Mouse (Mus musculus): ENCODE measurements around the gene Rnf207.

DNA sequence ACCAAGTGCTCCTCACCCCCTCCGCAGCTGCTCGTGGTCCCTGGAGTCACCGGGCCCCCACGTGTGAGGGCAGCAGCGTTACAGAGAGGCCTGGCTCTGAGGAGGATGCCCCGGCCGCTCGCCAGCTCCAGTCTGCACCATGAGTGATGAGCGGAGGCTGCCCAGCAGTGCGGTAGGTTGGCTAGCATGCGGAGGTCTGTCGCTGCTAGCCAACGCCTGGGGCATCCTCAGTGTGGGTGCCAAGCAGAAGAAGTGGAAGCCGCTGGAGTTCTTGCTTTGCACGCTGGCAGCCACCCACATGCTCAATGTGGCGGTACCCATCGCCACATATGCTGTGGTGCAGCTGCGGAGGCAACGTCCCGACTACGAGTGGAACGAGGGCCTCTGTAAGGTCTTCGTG is 39.8 kb downstream of the Rnf207 start:
- TF ChIP-seq POLR2A (IDR thresholded peaks at IDR 0.05; ENCODE audit: insufficient read depth, low read depth, low read length) (no peak), CTCF (IDR thresholded peaks at IDR 0.05; ENCODE audit: insufficient read depth, low read depth, low read length) (no peak)
